Mouse (Mus musculus) midbrain, postnatal 0 days (tissue): ENCODE data around the gene Trim37. TPM values are rescaled to one million over a fixed set of nuclear protein-coding genes. Genes with fewer than 3 reads are reported as not detected.
A peak's percentile ranks its signal among the peaks of the same experiment; 100 is the strongest.

Experiments used
- ATAC-seq: fragments of 200-750 bp; cut with Nextera tagmentation; 2 replicates; pipeline ENCODE4 v1.8.0; 2017; ENCODE audit warnings: moderate number of reproducible peaks, mild to moderate bottlenecking, moderate TSS enrichment, moderate library complexity; ENCODE audit not compliant: low FRiP score
- DNase-seq: peaks from one replicate; pipeline ENCODE4 v3.0.0-alpha.2; 2015; ENCODE audit warnings: low spot score
- H3K27ac ChIP-seq: fragments of 300-500 bp; sonication (generic); 2 replicates; pipeline ENCODE4 v1.5.1; 2014; ENCODE audit warnings: low read depth, mild to moderate bottlenecking, low read length, mixed read lengths
- H3K27me3 ChIP-seq: fragments of 300-500 bp; sonication (generic); 2 replicates; pipeline ENCODE4 v1.6.1; 2014; ENCODE audit warnings: low read length, control low read depth, mixed read lengths; ENCODE audit not compliant: insufficient read depth
- H3K36me3 ChIP-seq: fragments of 300-500 bp; sonication (generic); 2 replicates; pipeline ENCODE4 v1.6.1; 2014; ENCODE audit warnings: low read length, control low read depth, mixed read lengths; ENCODE audit not compliant: insufficient read depth
- H3K4me1 ChIP-seq: fragments of 300-500 bp; sonication (generic); 2 replicates; pipeline ENCODE4 v1.6.1; 2014; ENCODE audit warnings: mild to moderate bottlenecking, control low read depth, antibody characterized with exemption, low read length, mixed read lengths; ENCODE audit not compliant: insufficient read depth
- H3K4me2 ChIP-seq: fragments of 300-500 bp; sonication (generic); 2 replicates; pipeline ENCODE4 v1.6.1; 2014; ENCODE audit warnings: low read depth, mild to moderate bottlenecking, low read length, mixed read lengths; ENCODE audit not compliant: poor library complexity, severe bottlenecking
- H3K4me3 ChIP-seq: fragments of 300-500 bp; sonication (generic); 2 replicates; pipeline ENCODE4 v1.5.1; 2014; ENCODE audit warnings: low read depth, mild to moderate bottlenecking, low read length, moderate library complexity
- H3K9ac ChIP-seq: fragments of 300-500 bp; sonication (generic); replicated peaks from 2 replicates; pipeline ENCODE4 v1.6.1; 2014; ENCODE audit warnings: mild to moderate bottlenecking, low read length, moderate library complexity, mixed read lengths; ENCODE audit not compliant: poor library complexity, severe bottlenecking
- H3K9me3 ChIP-seq: fragments of 300-500 bp; sonication (generic); 2 replicates; pipeline ENCODE4 v1.6.1; 2016; ENCODE audit warnings: low read length, control low read depth
- CTCF ChIP-seq: IDR thresholded peaks from 2 replicates; pipeline ENCODE4 v1.5.1; 2016; ENCODE audit warnings: antibody characterized with exemption, mild to moderate bottlenecking
- WGBS: fragments of 180-500 bp; shearing (Covaris S2); extraction: QIAGEN DNeasy Blood & Tissue Kit; methylation state at CpG from one replicate; pipeline ENCODE4 v1.1.7; 2014; 5-methylcytosine and 5-hydroxymethylcytosine counted together
- polyA plus RNA-seq: library from polyadenylated mRNA; unstranded; fragments of >200 nt; fragmentation: Nextera tagmentation; extraction: Ambion mirVana; gene quantifications from 2 replicates; pipeline ENCODE4 v1.2.1, GENCODE M21; 2015
- total RNA-seq: library from RNA; depleted of rRNA; stranded (reverse); fragments of >200 nt; gene quantifications from 2 replicates; pipeline ENCODE4 v1.2.3, GENCODE M21; 2014

Trim37 gene
- total and polyA plus RNA-seq, 2 experiments from 2014 or later: 72.6 to 125 TPM

- H3K4me2 ChIP-seq: peak within 1 kb of the TSS; percentile 80
- ATAC-seq (no peak), DNase-seq (no peak)
- H3K4me1 ChIP-seq: peaks cover 3% of the 10 kb centered on the region; the same call in 1 of the 2 replicates
- H3K27ac ChIP-seq: peak within 1 kb of the TSS; percentile 87
- H3K4me3 ChIP-seq: peak within 1 kb of the TSS; percentile 92
- no peaks in the 10 kb centered on the region for H3K9me3 ChIP-seq
- no peaks in the 10 kb centered on the region for H3K27me3 ChIP-seq
- H3K36me3 ChIP-seq: no peaks in the 10 kb centered on the region
- peak within 1 kb of the TSS; percentile 92 for H3K9ac ChIP-seq
- TF ChIP-seq CTCF: no peak
- whole genome bisulfite sequencing: 0% methylated on average over 14 of the region's 14 CpGs
Observed at GRCm38 (mm10) chr11:87108409-87108754, 18.5 kb upstream of the Trim37 start, which contains the start of gene Prr11. Gene Prr11, minus strand, starts transcription at chr11:87108708.

- Histone ChIP-seq H3K9me3 (no peaks in the 10 kb centered on the region), H3K9ac (peak within 1 kb of the TSS; percentile 92), H3K4me3 (peak within 1 kb of the TSS; percentile 92), H3K27me3 (no peaks in the 10 kb centered on the region), H3K36me3 (no peaks in the 10 kb centered on the region), H3K4me2 (peak within 1 kb of the TSS; percentile 80), H3K27ac (peak within 1 kb of the TSS; percentile 87), H3K4me1 (peaks cover 3% of the 10 kb centered on the region; the same call in 1 of the 2 replicates)
- DNase-seq (peak; percentile 100), ATAC-seq (peak; percentile 99)
- no peak for TF ChIP-seq CTCF
- under 1% methylated on average over 40 of the region's 40 CpGs for WGBS
Observed at GRCm38 (mm10) chr11:87108755-87109518, 17.9 kb upstream of the Trim37 start, which contains the start of gene Ska2. Gene Ska2, plus strand, starts transcription at chr11:87109234.

GRCm38 (mm10) chr11:87109519-87110171 lies 17.2 kb upstream of the Trim37 start:
- H3K9ac ChIP-seq: peak overlapping the region; percentile 92
- no peaks in the 10 kb centered on the region for H3K36me3 ChIP-seq
- no peaks in the 10 kb centered on the region for H3K9me3 ChIP-seq
- H3K4me3 ChIP-seq: peak overlapping the region; percentile 92
- H3K27me3 ChIP-seq: no peaks in the 10 kb centered on the region
- no peak; the same call in 1 of the 2 replicates for ATAC-seq
- H3K27ac ChIP-seq: peak overlapping the region; percentile 87
- peaks cover 3% of the 10 kb centered on the region; the same call in 1 of the 2 replicates for H3K4me1 ChIP-seq
- WGBS: under 1% methylated on average over 42 of the region's 42 CpGs
- no peak for TF ChIP-seq CTCF
- DNase-seq: peak; percentile 54
- peak overlapping the region; percentile 80 for H3K4me2 ChIP-seq

GRCm38 (mm10) chr11:87110172-87110909 lies 16.5 kb upstream of the Trim37 start:
- no peak for TF ChIP-seq CTCF
- Histone ChIP-seq H3K27me3 (no peaks in the 10 kb centered on the region), H3K9me3 (no peaks in the 10 kb centered on the region), H3K9ac (peak overlapping the region; percentile 92), H3K4me1 (peaks cover 3% of the 10 kb centered on the region; the same call in 1 of the 2 replicates), H3K4me2 (peak overlapping the region; percentile 80), H3K27ac (peak overlapping the region; percentile 87), H3K36me3 (no peaks in the 10 kb centered on the region), H3K4me3 (peak overlapping the region; percentile 92)
- 4% methylated on average over 9 of the region's 9 CpGs for WGBS
- no peak for DNase-seq
- ATAC-seq: no peak

GRCm38 (mm10) chr11:87121864-87122263 lies 5.0 kb upstream of the Trim37 start:
- WGBS: 68% methylated on average over 8 of the region's 8 CpGs
- no peak overlapping the region for H3K9ac ChIP-seq
- TF ChIP-seq CTCF: no peak
- H3K36me3 ChIP-seq: peaks cover 16% of the 10 kb centered on the region; the same call in 1 of the 2 replicates
- H3K9me3 ChIP-seq: no peaks in the 10 kb centered on the region
- H3K4me1 ChIP-seq: no peaks in the 10 kb centered on the region
- ATAC-seq (no peak), DNase-seq (no peak)
- H3K27ac ChIP-seq: no peak overlapping the region
- H3K4me3 ChIP-seq: no peak overlapping the region
- H3K27me3 ChIP-seq: no peaks in the 10 kb centered on the region
- no peak overlapping the region for H3K4me2 ChIP-seq
